Mouse (Mus musculus) ES-Bruce4 (cell line): ENCODE measurements around the gene Mast4. TPM values are rescaled to one million over a fixed set of nuclear protein-coding genes. Genes with fewer than 3 reads are reported as not detected.

Experiments
- H3K27ac ChIP-seq: 2 replicates; pipeline ENCODE4 v1.5.1; 2012; ENCODE audit warnings: low read length, inconsistent platforms; ENCODE audit not compliant: insufficient read depth
- H3K27me3 ChIP-seq: 2 replicates; pipeline ENCODE4 v1.6.1; 2012; ENCODE audit warnings: mild to moderate bottlenecking, low read length, inconsistent platforms; ENCODE audit not compliant: control insufficient read depth, poor library complexity, insufficient read depth, severe bottlenecking
- H3K36me3 ChIP-seq: 2 replicates; pipeline ENCODE4 v1.6.1; 2012; ENCODE audit warnings: inconsistent platforms, mild to moderate bottlenecking, low read length, moderate library complexity; ENCODE audit not compliant: control insufficient read depth, poor library complexity, insufficient read depth, severe bottlenecking
- H3K4me1 ChIP-seq: one replicate; pipeline ENCODE4 v1.8.1; 2011; ENCODE audit warnings: low read length; ENCODE audit not compliant: control insufficient read depth, insufficient read depth
- H3K4me3 ChIP-seq: 2 replicates; pipeline ENCODE4 v1.5.1; 2011; ENCODE audit warnings: low read depth, mild to moderate bottlenecking, low read length
- H3K9ac ChIP-seq: 2 replicates; pipeline ENCODE4 v1.6.1; 2012; ENCODE audit warnings: low read depth, mild to moderate bottlenecking, inconsistent platforms; ENCODE audit not compliant: poor library complexity, severe bottlenecking
- H3K9me3 ChIP-seq: replicated peaks from 2 replicates; pipeline ENCODE4 v1.6.1; 2012; ENCODE audit warnings: mild to moderate bottlenecking, low read length, inconsistent platforms; ENCODE audit not compliant: control insufficient read depth, poor library complexity, insufficient read depth, severe bottlenecking
- CTCF ChIP-seq: IDR thresholded peaks from one replicate; pipeline ENCODE4 v1.8.1; 2011; ENCODE audit warnings: low read depth, low read length
- EP300 ChIP-seq: IDR thresholded peaks from 2 replicates; pipeline ENCODE4 v1.6.1; 2011; ENCODE audit warnings: low read depth, low read length; ENCODE audit not compliant: insufficient read depth
- POLR2A ChIP-seq: IDR thresholded peaks from one replicate; pipeline ENCODE4 v1.8.1; 2011; ENCODE audit warnings: low read length; ENCODE audit not compliant: insufficient read depth
- polyA plus RNA-seq: library from polyadenylated mRNA; stranded (reverse); fragments of >200 nt; gene quantifications from 2 replicates; pipeline ENCODE4 v1.2.4, GENCODE M21; 2011; ENCODE audit warnings: low read depth; ENCODE audit not compliant: missing spikeins, insufficient read depth, insufficient read length

The Mast4 gene
- polyA plus RNA-seq, 1 experiment = 25.3 TPM

- Histone ChIP-seq H3K27ac (no peak overlapping the region), H3K36me3 (no peaks in the 10 kb centered on the region), H3K4me1 (no peaks in the 10 kb centered on the region), H3K27me3 (no peaks in the 10 kb centered on the region), H3K9ac (no peak overlapping the region), H3K4me3 (no peak overlapping the region), H3K9me3 (no peaks in the 10 kb centered on the region)
- TF ChIP-seq POLR2A = no peak
- no peak for TF ChIP-seq CTCF
- no peak for TF ChIP-seq EP300
These were observed 290.6 kb downstream of the Mast4 start for GRCm38 (mm10) chr13:103043692-103044091.

- H3K9ac ChIP-seq = no peak overlapping the region
- H3K36me3 ChIP-seq = no peaks in the 10 kb centered on the region
- H3K4me1 ChIP-seq = no peaks in the 10 kb centered on the region
- no peaks in the 10 kb centered on the region for H3K9me3 ChIP-seq
- no peak overlapping the region for H3K27ac ChIP-seq
- TF ChIP-seq CTCF = no peak
- TF ChIP-seq EP300 = no peak
- no peak for TF ChIP-seq POLR2A
- no peaks in the 10 kb centered on the region for H3K27me3 ChIP-seq
- no peak overlapping the region for H3K4me3 ChIP-seq
These were observed 291.3 kb downstream of the Mast4 start for GRCm38 (mm10) chr13:103043011-103043410.

- H3K36me3 ChIP-seq = no peaks in the 10 kb centered on the region
- no peaks in the 10 kb centered on the region for H3K9me3 ChIP-seq
- no peak for TF ChIP-seq EP300
- no peak for TF ChIP-seq POLR2A
- no peak for TF ChIP-seq CTCF
- no peaks in the 10 kb centered on the region for H3K27me3 ChIP-seq
- H3K9ac ChIP-seq = no peak overlapping the region
- no peak overlapping the region for H3K4me3 ChIP-seq
- no peak overlapping the region for H3K27ac ChIP-seq
- H3K4me1 ChIP-seq = no peaks in the 10 kb centered on the region
These were observed 296.8 kb downstream of the Mast4 start for GRCm38 (mm10) chr13:103037466-103037865.

GRCm38 (mm10) chr13:103029377-103029776, 304.9 kb downstream of the Mast4 start:
- H3K4me3 ChIP-seq = no peak overlapping the region
- TF ChIP-seq CTCF = peak; percentile 3
- TF ChIP-seq POLR2A = no peak
- no peak for TF ChIP-seq EP300
- no peaks in the 10 kb centered on the region for H3K4me1 ChIP-seq
- H3K36me3 ChIP-seq = no peaks in the 10 kb centered on the region
- H3K9me3 ChIP-seq = no peaks in the 10 kb centered on the region
- H3K27me3 ChIP-seq = no peaks in the 10 kb centered on the region
- H3K9ac ChIP-seq = no peak overlapping the region
- H3K27ac ChIP-seq = no peak overlapping the region

- H3K27me3 ChIP-seq = no peaks in the 10 kb centered on the region
- no peaks in the 10 kb centered on the region for H3K4me1 ChIP-seq
- no peak overlapping the region for H3K9ac ChIP-seq
- no peak overlapping the region for H3K4me3 ChIP-seq
- no peak overlapping the region for H3K27ac ChIP-seq
- no peaks in the 10 kb centered on the region for H3K9me3 ChIP-seq
- no peaks in the 10 kb centered on the region for H3K36me3 ChIP-seq
- TF ChIP-seq CTCF = no peak
- no peak for TF ChIP-seq POLR2A
- TF ChIP-seq EP300 = no peak
These were observed 306.7 kb downstream of the Mast4 start for GRCm38 (mm10) chr13:103027456-103028078.

- H3K27ac ChIP-seq = no peak overlapping the region
These were observed 308.8 kb downstream of the Mast4 start for GRCm38 (mm10) chr13:103025461-103025860.

More at GRCm38 (mm10) chr13:103025461-103025860, 308.8 kb downstream of the Mast4 start:
- H3K36me3 ChIP-seq = no peaks in the 10 kb centered on the region
- no peaks in the 10 kb centered on the region for H3K4me1 ChIP-seq
- TF ChIP-seq CTCF = no peak
- no peak for TF ChIP-seq POLR2A
- no peak for TF ChIP-seq EP300
- no peak overlapping the region for H3K9ac ChIP-seq
- H3K4me3 ChIP-seq = no peak overlapping the region
- no peaks in the 10 kb centered on the region for H3K9me3 ChIP-seq
- H3K27me3 ChIP-seq = no peaks in the 10 kb centered on the region
